Comparison of ENCODE assay signal across 9 mouse cellular contexts in genomic region chr12:86216687-86217421, GRCm38 (mm10). TPM values are rescaled to one million over a fixed set of nuclear protein-coding genes. Genes with fewer than 3 reads are reported as not detected.
DNase-seq lines count a peak whose midpoint lies in the region; ATAC-seq and TF ChIP-seq lines count a peak whose summit lies in the region.
"Had no signal": no experiment of that assay in that cellular context is flagged by ENCODE, and none has a peak within 500 bp of the region (broad histone marks: within the 10 kb centered on the region; RNA-seq: fewer than 3 reads in every experiment).

No protein-coding gene starts in this region.

- H3K36me3 ChIP-seq in heart, embryonic 14.5 days (ENCODE audit: control insufficient read depth, insufficient read depth, low read length): no peaks in the 10 kb centered on the region
- H3K36me3 ChIP-seq in hindbrain, embryonic 13.5 days: no peaks in the 10 kb centered on the region
- H3K36me3 ChIP-seq in midbrain, embryonic 16.5 days (ENCODE audit: control insufficient read depth, insufficient read depth, low read length): no peaks in the 10 kb centered on the region
- no peaks in the 10 kb centered on the region for H3K36me3 ChIP-seq in thymus, adult 2 months (ENCODE audit: control insufficient read depth, insufficient read depth, low read length)

- no peak overlapping the region for H3K27ac ChIP-seq in heart, embryonic 14.5 days (replicated peaks in 1 of 2; ENCODE audit: control insufficient read depth in 1 of 2, insufficient read depth in 1 of 2, low read depth in 2 of 2, low read length in 2 of 2)
- peak overlapping the region; percentile 66 for H3K27ac ChIP-seq in hindbrain, embryonic 13.5 days
- H3K27ac ChIP-seq in midbrain, embryonic 16.5 days (ENCODE audit: low read length): peak overlapping the region; percentile 35; the same call in 1 of the 2 replicates
- H3K27ac ChIP-seq in thymus, adult 2 months (ENCODE audit: control insufficient read depth, insufficient read depth, low read length): no peak overlapping the region

- peaks cover 55% of the 10 kb centered on the region for H3K27me3 ChIP-seq in heart, embryonic 14.5 days (ENCODE audit: control insufficient read depth, insufficient read depth, low read length)
- peaks cover 64% of the 10 kb centered on the region for H3K27me3 ChIP-seq in hindbrain, embryonic 13.5 days
- H3K27me3 ChIP-seq in midbrain, embryonic 16.5 days (ENCODE audit: control insufficient read depth, insufficient read depth, low read depth, low read length): peaks cover 7% of the 10 kb centered on the region; the same call in 1 of the 2 replicates
- H3K27me3 ChIP-seq in thymus, adult 2 months (ENCODE audit: control insufficient read depth, insufficient read depth, low read length): peaks cover 17% of the 10 kb centered on the region

- no peak for TF ChIP-seq CTCF in thymus, adult 2 months (IDR thresholded peaks at IDR 0.05; ENCODE audit: borderline replicate concordance, control insufficient read depth, extremely low read depth, insufficient read depth, low read length, poor library complexity)

- H3K9me3 ChIP-seq in heart, embryonic 14.5 days (ENCODE audit: control insufficient read depth, low read length): no peaks in the 10 kb centered on the region
- no peaks in the 10 kb centered on the region for H3K9me3 ChIP-seq in hindbrain, embryonic 13.5 days
- H3K9me3 ChIP-seq in midbrain, embryonic 16.5 days (replicated peaks; ENCODE audit: control insufficient read depth, low read length, poor library complexity, severe bottlenecking): no peaks in the 10 kb centered on the region

- peaks cover 8% of the 10 kb centered on the region in 2 experiments; a peak in 3 of 4 replicates for H3K4me1 ChIP-seq in heart, embryonic 14.5 days (ENCODE audit: control insufficient read depth in 2 of 2, insufficient read depth in 2 of 2, low read length in 2 of 2)
- peaks cover 54% of the 10 kb centered on the region for H3K4me1 ChIP-seq in hindbrain, embryonic 13.5 days (replicated peaks)
- peaks cover 33% of the 10 kb centered on the region for H3K4me1 ChIP-seq in midbrain, embryonic 16.5 days (ENCODE audit: control insufficient read depth, insufficient read depth, low read length)
- H3K4me1 ChIP-seq in thymus, adult 2 months (replicated peaks; ENCODE audit: control insufficient read depth, insufficient read depth, low read length): no peaks in the 10 kb centered on the region

- no peak for ATAC-seq in heart, embryonic 14.5 days (ENCODE audit: insufficient number of reproducible peaks, insufficient read depth, low FRiP score, low read depth)
- peak; percentile 47; the same call in 1 of the 2 replicates for ATAC-seq in hindbrain, embryonic 13.5 days (ENCODE audit: low FRiP score)
- peak; percentile 37; the same call in 1 of the 2 replicates for ATAC-seq in midbrain, embryonic 16.5 days

- DNase-seq in heart, postnatal 4 days: no peak
- peak; percentile 63 for DNase-seq in R1 (ENCODE audit: low read depth, low spot score)
- no peak for DNase-seq in thymus, adult 2 months
- DNase-seq in adrenal gland, adult 8-10 months: no peak
- DNase-seq in layer of hippocampus, adult 18-20 months (ENCODE audit: low spot score in 2 of 2): no peak

- H3K4me3 ChIP-seq in heart, embryonic 14.5 days (ENCODE audit: control insufficient read depth in 1 of 2, insufficient read depth in 1 of 2, low read depth in 1 of 2, low read length in 2 of 2): no peak overlapping the region
- peak overlapping the region; percentile 29 for H3K4me3 ChIP-seq in hindbrain, embryonic 13.5 days
- H3K4me3 ChIP-seq in midbrain, embryonic 16.5 days (ENCODE audit: low read depth, low read length): peak overlapping the region; percentile 24
- H3K4me3 ChIP-seq in thymus, adult 2 months (ENCODE audit: control insufficient read depth, insufficient read depth, low read length): no peak overlapping the region
- H3K4me3 ChIP-seq: megakaryocyte, embryonic 14.5 days had no signal

- under 1% methylated on average over 22 of the region's 22 CpGs for WGBS in heart, embryonic 14.5 days
- WGBS in hindbrain, embryonic 13.5 days: under 1% methylated on average over 22 of the region's 22 CpGs
- WGBS in midbrain, embryonic 16.5 days: 2% methylated on average over 22 of the region's 22 CpGs
- 8% methylated on average over 22 of the region's 22 CpGs for WGBS in thymus, adult 2 months

- H3K9ac ChIP-seq in heart, embryonic 14.5 days (ENCODE audit: low read length): no peak overlapping the region
- peak overlapping the region; percentile 60 for H3K9ac ChIP-seq in hindbrain, embryonic 13.5 days
- peak overlapping the region; percentile 33; the same call in 1 of the 2 replicates for H3K9ac ChIP-seq in midbrain, embryonic 16.5 days (ENCODE audit: low read depth, low read length)

- peak overlapping the region; percentile 30 for H3K4me2 ChIP-seq in heart, embryonic 14.5 days (ENCODE audit: low read length)
- H3K4me2 ChIP-seq in hindbrain, embryonic 13.5 days: peak overlapping the region; percentile 52
- peak overlapping the region; percentile 58 for H3K4me2 ChIP-seq in midbrain, embryonic 16.5 days (ENCODE audit: low read length)

- no peak for TF ChIP-seq POLR2A in thymus, adult 2 months (IDR thresholded peaks at IDR 0.05; ENCODE audit: control insufficient read depth, extremely low read depth, insufficient read depth, low read length, poor library complexity)

RNA-seq across cellular contexts. Expression of gene Gpatch2l, which starts 24.8 kb away (rescaled TPM):
- 12.6 and 13.7 TPM in 2 replicates for polyA plus RNA-seq in heart, embryonic 14.5 days (2014; fragmentation: Nextera tagmentation; extraction: Ambion mirVana)
- total RNA-seq in heart, postnatal 4 days (2021): 10 to 100 TPM; 17.9 to 18.3 TPM
- 26.2 and 27.6 TPM in 2 replicates for polyA plus RNA-seq in hindbrain, embryonic 13.5 days (2015; fragmentation: Nextera tagmentation; extraction: Ambion mirVana)
- polyA plus RNA-seq in midbrain, embryonic 16.5 days (2015; fragmentation: Nextera tagmentation; extraction: Ambion mirVana): 30.3 and 34.9 TPM in 2 replicates
- 21.0 and 22.7 TPM in 2 replicates for polyA plus RNA-seq in thymus, adult 2 months (2012; rRNA removed)
- total RNA-seq in adrenal gland, adult 8-10 months (2022): 10 to 100 TPM; 20.7 to 29.1 (median 24.9) TPM
- 10 to 100 TPM; 28.4 to 32.9 TPM for total RNA-seq in layer of hippocampus, adult 18-20 months (2021)

Comparison
In these comparisons a context has a peak if more than half of its experiments do, and no peak if none do; other contexts are left out.
1. H3K27ac ChIP-seq: peak in hindbrain, embryonic 13.5 days (single experiment) and midbrain, embryonic 16.5 days (single experiment); none in heart, embryonic 14.5 days (0 of 2) and thymus, adult 2 months (single experiment).
2. H3K4me3 ChIP-seq: peak in hindbrain, embryonic 13.5 days (single experiment) and midbrain, embryonic 16.5 days (single experiment); none in heart, embryonic 14.5 days (0 of 2) and thymus, adult 2 months (single experiment).
3. Peak in every context shown above with its lines, with median percentiles within 50 percentile points of each other: H3K4me2 ChIP-seq.